Mouse (Mus musculus) embryo, embryonic 9.5 days (tissue): ENCODE results near the gene Slamf6.

Experiments used
- DNase-seq: peaks from one replicate; pipeline ENCODE4 v3.0.0-alpha.2; 2017; ENCODE audit errors: extremely low spot score

The Slamf6 gene

DNA sequence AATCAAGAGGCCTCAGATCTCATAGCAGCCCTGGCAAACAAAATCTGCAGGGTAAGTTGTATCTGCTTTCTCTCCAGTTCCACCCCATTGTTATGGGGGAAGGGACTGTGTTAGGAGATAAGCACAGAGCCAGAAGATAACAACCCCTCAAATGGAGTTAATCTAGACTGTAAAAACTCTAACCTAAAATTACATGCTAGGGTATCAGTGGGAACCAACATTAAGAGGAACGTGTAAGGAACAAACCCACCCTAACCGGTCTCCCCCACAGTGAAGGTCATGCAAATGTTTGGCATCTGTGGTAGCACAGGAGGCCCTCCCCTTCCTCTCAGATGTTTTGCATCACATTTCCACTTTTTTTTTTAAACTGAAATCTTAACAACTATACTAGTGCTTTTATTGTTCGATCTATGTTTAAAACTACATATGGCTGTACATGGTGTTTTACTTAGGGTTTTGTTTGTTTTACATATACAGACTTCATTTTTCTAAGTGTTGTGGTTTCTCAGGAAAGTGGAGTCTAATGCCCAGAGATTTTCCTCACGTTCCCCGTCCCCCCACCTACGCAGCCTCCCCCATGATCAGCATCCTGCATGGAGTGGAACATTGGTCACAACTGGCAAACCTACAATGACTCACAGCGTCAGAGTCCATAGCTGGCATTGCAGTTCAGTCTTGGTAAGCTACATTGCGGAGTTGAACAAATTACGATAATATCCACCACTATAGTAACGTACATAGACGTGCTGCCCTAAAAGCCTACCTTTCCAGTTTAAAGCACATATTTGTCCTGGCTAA, 77.8 kb downstream of the Slamf6 start:
- no peak for DNase-seq

DNA sequence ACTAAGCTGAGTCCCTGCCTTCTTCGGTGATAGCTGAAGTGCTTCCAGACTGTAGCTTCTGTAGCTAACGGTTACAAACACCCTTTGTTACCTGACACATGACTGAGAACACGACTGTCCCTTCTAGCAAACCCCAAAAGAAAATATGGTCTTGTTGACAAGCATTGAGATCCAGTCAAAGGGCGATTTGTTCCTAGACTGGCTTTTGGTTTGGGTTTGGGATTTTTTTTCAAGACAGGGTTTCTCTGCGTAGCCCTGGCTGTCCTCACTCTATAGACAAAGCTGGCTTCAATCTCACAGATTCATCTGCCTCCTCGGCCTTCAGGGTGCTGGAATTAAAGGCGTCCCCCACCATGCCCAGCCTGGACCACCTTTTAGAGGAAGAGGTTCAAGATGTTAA, 79.4 kb downstream of the Slamf6 start:
- no peak for DNase-seq

DNA sequence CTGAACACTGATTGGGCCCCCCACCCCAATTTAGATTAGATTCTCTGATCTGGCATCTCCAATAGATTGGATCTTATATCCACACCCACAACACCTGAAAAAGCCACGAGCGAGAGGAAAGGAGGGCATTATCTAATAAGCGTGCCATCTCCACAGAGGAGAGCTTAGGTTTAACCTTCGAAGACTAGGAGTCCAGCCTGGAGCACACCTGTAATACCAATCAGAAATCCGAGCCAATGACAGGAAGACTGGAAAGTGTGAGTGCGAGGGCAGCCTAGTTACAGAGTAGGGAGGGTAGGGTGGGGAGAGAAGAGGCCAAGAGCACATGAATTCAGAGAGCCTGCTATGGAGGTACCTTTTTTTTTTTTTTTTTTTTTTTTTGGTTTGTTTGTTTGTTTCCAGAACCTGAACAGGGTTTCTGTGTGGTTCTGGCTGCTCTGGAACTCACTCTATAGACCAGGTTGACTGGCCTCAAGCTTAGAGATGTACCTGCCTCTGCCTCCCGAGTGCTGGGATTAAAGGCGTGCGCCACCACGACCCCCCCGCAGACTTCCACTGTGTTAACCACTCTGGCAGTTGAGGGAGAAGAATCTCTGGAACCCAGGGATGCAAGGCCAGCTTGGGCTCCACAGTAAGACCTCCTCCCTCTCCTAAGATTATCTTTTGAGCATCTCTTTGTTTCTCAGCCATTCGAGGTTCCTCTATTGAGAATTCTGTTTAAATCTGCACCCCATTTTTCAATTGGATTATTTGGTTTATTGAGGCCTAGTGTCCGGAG, 81.7 kb downstream of the Slamf6 start:
- DNase-seq: no peak

DNA sequence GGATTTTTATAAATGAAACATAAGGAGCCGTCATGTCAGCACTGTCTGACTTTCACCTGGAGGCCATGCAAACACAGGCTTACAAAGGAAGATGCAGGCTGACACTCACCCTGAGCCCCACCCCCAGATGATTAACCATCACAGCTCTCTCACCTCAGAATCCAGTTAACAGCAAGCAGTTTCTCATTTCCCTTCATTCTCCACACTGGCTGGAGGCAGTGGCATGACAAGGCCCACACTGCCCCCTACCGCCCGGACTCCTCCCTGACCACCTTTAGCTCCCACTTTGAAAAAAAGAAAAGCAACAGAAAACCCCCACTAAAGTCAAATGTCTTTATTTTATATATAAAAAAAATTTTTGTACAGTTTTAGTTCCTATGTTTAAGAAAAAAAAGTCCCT, 83.3 kb downstream of the Slamf6 start:
- DNase-seq: peak; percentile 58

DNA sequence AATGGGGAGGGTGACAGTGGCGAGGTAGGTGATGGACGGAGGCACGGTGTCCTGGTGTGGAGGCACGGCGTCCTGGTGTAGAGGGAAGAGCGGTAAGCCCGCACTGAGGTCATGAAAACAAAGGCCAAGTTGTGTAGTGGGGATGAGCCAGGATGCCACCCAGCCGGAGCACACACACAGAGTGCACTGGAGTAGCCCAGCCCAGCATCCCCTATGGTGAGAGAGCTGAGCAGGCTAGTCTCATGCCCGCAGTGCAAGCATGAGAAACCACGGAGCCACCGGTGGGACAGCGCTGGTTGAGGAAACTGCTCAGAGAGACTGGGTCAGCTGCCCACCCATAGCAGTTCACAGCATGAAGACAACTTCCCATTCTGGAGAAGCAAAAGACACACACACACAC, 84.3 kb downstream of the Slamf6 start:
- no peak for DNase-seq
